Mouse (Mus musculus) embryonic facial prominence, embryonic 14.5 days (tissue): ENCODE data around the gene Hba-x. TPM values are rescaled to one million over a fixed set of nuclear protein-coding genes. Genes with fewer than 3 reads are reported as not detected.

Experiments
- ATAC-seq: fragments of 200-750 bp; cut with Nextera tagmentation; 2 replicates; pipeline ENCODE4 v1.8.0; 2017; ENCODE audit warnings: low read depth, moderate number of reproducible peaks, moderate TSS enrichment
- DNase-seq: peaks from one replicate; pipeline ENCODE4 v3.0.0-alpha.2; 2015; ENCODE audit warnings: low spot score
- H3K27ac ChIP-seq: fragments of 300-500 bp; sonication (generic); replicated peaks from 2 replicates; pipeline ENCODE4 v1.5.1; 2014; ENCODE audit warnings: low read depth, mild to moderate bottlenecking, low read length, moderate library complexity
- H3K27me3 ChIP-seq: fragments of 300-500 bp; sonication (generic); replicated peaks from 2 replicates; pipeline ENCODE4 v1.6.1; 2014; ENCODE audit warnings: low read length; ENCODE audit not compliant: control insufficient read depth, insufficient read depth
- H3K36me3 ChIP-seq: fragments of 300-500 bp; sonication (generic); 2 replicates; pipeline ENCODE4 v1.6.1; 2014; ENCODE audit warnings: low read length, mixed read lengths; ENCODE audit not compliant: control insufficient read depth, insufficient read depth
- H3K4me1 ChIP-seq: fragments of 300-500 bp; sonication (generic); 2 replicates; pipeline ENCODE4 v1.6.1; 2014; ENCODE audit warnings: antibody characterized with exemption, low read length; ENCODE audit not compliant: control insufficient read depth, insufficient read depth
- H3K4me2 ChIP-seq: fragments of 300-500 bp; sonication (generic); 2 replicates; pipeline ENCODE4 v1.6.1; 2014; ENCODE audit warnings: low read depth, mild to moderate bottlenecking, low read length, moderate library complexity, mixed read lengths
- H3K4me3 ChIP-seq: fragments of 300-500 bp; sonication (generic); 2 replicates; pipeline ENCODE4 v1.5.1; 2014; ENCODE audit warnings: low read depth, mild to moderate bottlenecking, low read length
- H3K9ac ChIP-seq: fragments of 300-500 bp; sonication (generic); 2 replicates; pipeline ENCODE4 v1.6.1; 2014; ENCODE audit warnings: low read depth, mild to moderate bottlenecking, low read length, moderate library complexity, mixed read lengths
- H3K9me3 ChIP-seq: fragments of 300-500 bp; sonication (generic); 2 replicates; pipeline ENCODE4 v1.6.1; 2016; ENCODE audit warnings: low read length; ENCODE audit not compliant: control insufficient read depth
- WGBS: fragments of 180-500 bp; shearing (Covaris S2); extraction: QIAGEN DNeasy Blood & Tissue Kit; methylation state at CpG from one replicate; pipeline ENCODE4 v1.1.7; 2014; 5-methylcytosine and 5-hydroxymethylcytosine counted together
- polyA plus RNA-seq: library from polyadenylated mRNA; unstranded; fragments of >200 nt; fragmentation: Nextera tagmentation; extraction: Ambion mirVana; gene quantifications from 2 replicates; pipeline ENCODE4 v1.2.1, GENCODE M21; 2014

Gene Hba-x
- 79.8 and 206 TPM in 2 replicates for polyA plus RNA-seq

DNA sequence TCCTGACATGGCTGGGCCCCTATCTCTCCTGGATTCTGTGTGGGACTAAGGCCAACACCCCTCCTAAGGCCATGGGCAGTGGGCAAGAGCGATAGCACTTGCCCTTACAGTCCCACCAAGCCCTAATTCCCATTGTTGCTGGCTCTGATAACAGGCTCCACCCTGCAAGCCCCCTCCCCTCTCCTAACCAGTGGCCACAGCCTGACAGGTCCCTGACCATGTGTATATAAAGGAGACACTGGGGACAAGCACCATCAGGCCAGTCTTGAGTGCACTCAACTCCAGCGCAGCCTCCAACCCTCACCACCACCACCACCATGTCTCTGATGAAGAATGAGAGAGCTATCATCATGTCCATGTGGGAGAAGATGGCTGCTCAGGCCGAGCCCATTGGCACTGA is at the start of gene Hba-x:
TSS of gene Hba-x (plus strand) at position 54 of the 400 bp plus-strand sequence.
- ATAC-seq (no peak), DNase-seq (no peak)
- Histone ChIP-seq H3K9me3 (no peaks in the 10 kb centered on the region), H3K4me1 (no peaks in the 10 kb centered on the region), H3K36me3 (no peaks in the 10 kb centered on the region), H3K27me3 (peaks cover 4% of the 10 kb centered on the region), H3K4me3 (no peak within 1 kb of the TSS), H3K4me2 (no peak within 1 kb of the TSS), H3K27ac (no peak within 1 kb of the TSS), H3K9ac (no peak within 1 kb of the TSS)
- WGBS, result 75% methylated on average over 3 of the region's 3 CpGs

DNA sequence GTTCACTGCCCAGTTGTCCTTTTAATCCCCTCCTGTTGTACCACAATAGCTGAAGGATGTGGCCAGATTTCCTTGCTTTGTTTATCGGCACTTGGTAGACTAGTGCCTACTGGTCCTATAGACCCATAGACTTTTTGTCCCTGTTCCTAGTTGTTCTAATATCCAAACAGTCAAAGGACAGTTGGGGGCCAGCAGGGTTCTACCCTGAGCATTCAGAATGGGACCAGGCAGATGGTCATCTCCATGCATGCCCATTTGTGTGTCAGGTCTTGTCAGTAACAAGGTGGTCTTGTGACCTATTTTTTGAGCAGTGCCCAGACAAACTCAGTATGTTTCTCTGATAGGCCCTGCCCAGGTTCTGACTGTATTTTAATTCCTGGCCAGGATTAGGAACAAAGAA is 49.2 kb upstream of the Hba-x start:
- Histone ChIP-seq H3K9me3 (no peaks in the 10 kb centered on the region), H3K9ac (peak overlapping the region; percentile 86), H3K4me2 (peak overlapping the region; percentile 84), H3K4me1 (peaks cover 37% of the 10 kb centered on the region), H3K27me3 (no peaks in the 10 kb centered on the region), H3K27ac (peak overlapping the region; percentile 79), H3K36me3 (peaks cover 27% of the 10 kb centered on the region), H3K4me3 (peak overlapping the region; percentile 74)
- no peak for DNase-seq
- WGBS, result 33% methylated on average over 1 of the region's 1 CpGs
- no peak for ATAC-seq

- Histone ChIP-seq H3K4me1 (peaks cover 33% of the 10 kb centered on the region), H3K9ac (peak overlapping the region; percentile 32; the same call in 1 of the 2 replicates), H3K4me3 (peak overlapping the region; percentile 74; the same call in 1 of the 2 replicates), H3K27me3 (no peaks in the 10 kb centered on the region), H3K9me3 (no peaks in the 10 kb centered on the region), H3K27ac (peak overlapping the region; percentile 79; the same call in 1 of the 2 replicates), H3K4me2 (peak overlapping the region; percentile 84; the same call in 1 of the 2 replicates), H3K36me3 (peaks cover 32% of the 10 kb centered on the region)
- WGBS, result 77% methylated on average over 9 of the region's 9 CpGs
- DNase-seq, result no peak
- no peak for ATAC-seq
Observed at GRCm38 (mm10) chr11:32227555-32227954, 48.6 kb upstream of the Hba-x start.

DNA sequence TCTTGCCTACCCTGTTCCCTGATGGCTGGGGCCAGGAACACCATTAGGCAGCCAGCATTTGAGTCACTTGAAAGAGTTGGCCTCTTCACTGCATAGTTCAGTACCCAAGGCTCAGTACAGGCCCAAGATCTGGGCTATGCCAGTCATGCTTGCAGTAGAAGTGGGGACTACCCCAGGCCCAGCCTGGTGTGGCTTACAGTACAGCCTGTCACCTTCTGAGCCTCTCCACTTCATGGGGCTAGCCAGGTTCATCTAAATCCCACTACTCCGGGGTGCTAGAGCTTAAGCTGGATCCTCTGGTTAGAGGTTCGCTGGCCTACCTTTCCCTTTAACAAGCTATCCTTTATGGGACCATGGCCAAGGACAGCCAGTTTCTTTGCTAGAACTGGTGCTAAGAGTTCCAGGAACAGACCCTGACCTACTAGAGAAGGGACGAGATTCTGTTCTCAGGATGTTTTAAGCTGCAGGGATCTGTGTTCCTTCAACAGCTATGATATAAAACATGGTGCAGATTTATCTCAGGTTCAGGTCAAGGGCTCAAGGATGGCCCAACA is 47.8 kb upstream of the Hba-x start:
- ATAC-seq, result no peak
- Histone ChIP-seq H3K9ac (no peak overlapping the region), H3K36me3 (peaks cover 40% of the 10 kb centered on the region), H3K9me3 (no peaks in the 10 kb centered on the region), H3K4me2 (no peak overlapping the region), H3K4me3 (no peak overlapping the region), H3K27me3 (no peaks in the 10 kb centered on the region), H3K27ac (no peak overlapping the region), H3K4me1 (peaks cover 26% of the 10 kb centered on the region)
- no peak for DNase-seq
- WGBS, result 93% methylated on average over 3 of the region's 3 CpGs

GRCm38 (mm10) chr11:32230220-32230619 is 46.0 kb upstream of the Hba-x start:
- Histone ChIP-seq H3K9ac (no peak overlapping the region), H3K27me3 (no peaks in the 10 kb centered on the region), H3K4me2 (no peak overlapping the region), H3K4me3 (no peak overlapping the region), H3K9me3 (no peaks in the 10 kb centered on the region), H3K36me3 (peaks cover 53% of the 10 kb centered on the region), H3K4me1 (peaks cover 21% of the 10 kb centered on the region), H3K27ac (no peak overlapping the region)
- WGBS, result 85% methylated on average over 4 of the region's 4 CpGs
- ATAC-seq (no peak), DNase-seq (no peak)

- H3K4me2 ChIP-seq, result no peak overlapping the region
- H3K9ac ChIP-seq, result no peak overlapping the region
- H3K27me3 ChIP-seq, result no peaks in the 10 kb centered on the region
- peaks cover 53% of the 10 kb centered on the region for H3K36me3 ChIP-seq
- H3K4me1 ChIP-seq, result peaks cover 19% of the 10 kb centered on the region
- no peaks in the 10 kb centered on the region for H3K9me3 ChIP-seq
- no peak for ATAC-seq
- H3K4me3 ChIP-seq, result no peak overlapping the region
- H3K27ac ChIP-seq, result no peak overlapping the region
- DNase-seq, result no peak
- whole genome bisulfite sequencing, result 82% methylated on average over 2 of the region's 2 CpGs
Observed at GRCm38 (mm10) chr11:32231125-32231524, 45.1 kb upstream of the Hba-x start.

DNA sequence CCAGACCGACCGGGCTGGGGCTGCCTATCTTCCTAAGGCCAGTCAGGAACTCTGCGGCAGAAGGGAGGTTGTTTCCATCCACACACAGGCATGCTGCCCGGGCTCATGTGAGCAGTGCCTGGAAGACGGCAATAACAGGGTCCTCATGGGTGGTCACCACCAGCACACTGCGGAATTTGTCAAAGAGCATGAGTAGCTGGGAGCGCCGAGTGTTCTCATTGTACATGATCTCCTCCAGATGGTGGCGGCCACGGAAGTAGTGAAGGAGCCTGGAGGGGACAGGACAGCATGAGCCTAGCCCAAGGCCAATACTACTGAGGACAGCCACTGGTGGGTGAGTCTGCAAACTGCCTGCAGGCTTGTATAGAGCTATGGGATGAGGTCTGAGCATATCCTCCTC is 43.4 kb upstream of the Hba-x start:
- Histone ChIP-seq H3K27me3 (no peaks in the 10 kb centered on the region), H3K36me3 (peaks cover 56% of the 10 kb centered on the region), H3K9me3 (no peaks in the 10 kb centered on the region), H3K9ac (no peak overlapping the region), H3K4me2 (no peak overlapping the region), H3K27ac (no peak overlapping the region; the same call in 1 of the 2 replicates), H3K4me3 (no peak overlapping the region), H3K4me1 (peaks cover 21% of the 10 kb centered on the region)
- ATAC-seq (peak; percentile 41; the same call in 1 of the 2 replicates), DNase-seq (peak; percentile 41)
- 64% methylated on average over 10 of the region's 10 CpGs for WGBS

GRCm38 (mm10) chr11:32233895-32234294 is 42.3 kb upstream of the Hba-x start:
- DNase-seq (no peak), ATAC-seq (no peak)
- no peak overlapping the region for H3K4me3 ChIP-seq
- peaks cover 58% of the 10 kb centered on the region for H3K36me3 ChIP-seq
- no peak overlapping the region for H3K27ac ChIP-seq
- WGBS, result 85% methylated on average over 3 of the region's 3 CpGs
- H3K9me3 ChIP-seq, result no peaks in the 10 kb centered on the region
- H3K4me1 ChIP-seq, result peaks cover 22% of the 10 kb centered on the region
- H3K4me2 ChIP-seq, result no peak overlapping the region
- H3K27me3 ChIP-seq, result no peaks in the 10 kb centered on the region
- H3K9ac ChIP-seq, result no peak overlapping the region
